Mouse (Mus musculus) stomach, embryonic 15.5 days (tissue): ENCODE results near the gene Hhat. TPM values are rescaled to one million over a fixed set of nuclear protein-coding genes. Genes with fewer than 3 reads are reported as not detected.

Experiments
- ATAC-seq: fragments of 200-750 bp; cut with Nextera tagmentation; 2 replicates; pipeline ENCODE4 v1.8.0; 2017; ENCODE audit warnings: low read depth, moderate number of reproducible peaks, moderate TSS enrichment; ENCODE audit not compliant: insufficient read depth, low FRiP score
- H3K27ac ChIP-seq: fragments of 300-500 bp; sonication (generic); 2 replicates; pipeline ENCODE4 v1.5.1; 2015; ENCODE audit warnings: mild to moderate bottlenecking, inconsistent platforms
- H3K27me3 ChIP-seq: fragments of 300-500 bp; sonication (generic); replicated peaks from 2 replicates; pipeline ENCODE4 v1.6.1; 2015; ENCODE audit warnings: inconsistent platforms
- H3K36me3 ChIP-seq: fragments of 300-500 bp; sonication (generic); 2 replicates; pipeline ENCODE4 v1.6.1; 2015; ENCODE audit warnings: inconsistent platforms
- H3K4me1 ChIP-seq: fragments of 300-500 bp; sonication (generic); 2 replicates; pipeline ENCODE4 v1.6.1; 2015; ENCODE audit warnings: inconsistent platforms
- H3K4me2 ChIP-seq: fragments of 300-500 bp; sonication (generic); 2 replicates; pipeline ENCODE4 v1.6.1; 2015; ENCODE audit warnings: mild to moderate bottlenecking, inconsistent platforms
- H3K4me3 ChIP-seq: fragments of 300-500 bp; sonication (generic); replicated peaks from 2 replicates; pipeline ENCODE4 v1.5.1; 2015; ENCODE audit warnings: inconsistent platforms
- H3K9ac ChIP-seq: fragments of 300-500 bp; sonication (generic); 2 replicates; pipeline ENCODE4 v1.6.1; 2015; ENCODE audit warnings: inconsistent platforms
- H3K9me3 ChIP-seq: fragments of 300-500 bp; sonication (generic); 2 replicates; pipeline ENCODE4 v1.6.1; 2016; ENCODE audit warnings: inconsistent platforms
- WGBS: fragments of 180-500 bp; shearing (Covaris S2); methylation state at CpG from one replicate; pipeline ENCODE4 v1.1.7; 2015; 5-methylcytosine and 5-hydroxymethylcytosine counted together
- polyA plus RNA-seq: library from polyadenylated mRNA; unstranded; fragments of >200 nt; fragmentation: Nextera tagmentation; extraction: Ambion mirVana; gene quantifications from 2 replicates; pipeline ENCODE4 v1.2.1, GENCODE M21; 2015

Gene Hhat
- polyA plus RNA-seq, 1 experiment from 2014 or later, result 8.7 TPM

GRCm38 (mm10) chr1:192489908-192490825, 280.9 kb downstream of the Hhat start:
- WGBS, result 78% methylated on average over 13 of the region's 13 CpGs
- H3K9ac ChIP-seq, result no peak overlapping the region
- no peaks in the 10 kb centered on the region for H3K9me3 ChIP-seq
- ATAC-seq, result no peak
- H3K4me3 ChIP-seq, result no peak overlapping the region
- no peak overlapping the region for H3K27ac ChIP-seq
- no peak overlapping the region for H3K4me2 ChIP-seq
- no peaks in the 10 kb centered on the region for H3K36me3 ChIP-seq
- H3K4me1 ChIP-seq, result 0 out of 2 replicates have a peak, but pooled peaks cover 5% of the 10 kb centered on the region
- H3K27me3 ChIP-seq, result no peaks in the 10 kb centered on the region

GRCm38 (mm10) chr1:192487571-192487970, 283.5 kb downstream of the Hhat start:
- H3K27ac ChIP-seq, result no peak overlapping the region
- no peak for ATAC-seq
- H3K4me1 ChIP-seq, result 0 out of 2 replicates have a peak, but pooled peaks cover 5% of the 10 kb centered on the region
- H3K9me3 ChIP-seq, result no peaks in the 10 kb centered on the region
- H3K4me2 ChIP-seq, result no peak overlapping the region
- H3K4me3 ChIP-seq, result no peak overlapping the region
- H3K9ac ChIP-seq, result no peak overlapping the region
- 93% methylated on average over 11 of the region's 11 CpGs for WGBS
- no peaks in the 10 kb centered on the region for H3K27me3 ChIP-seq
- no peaks in the 10 kb centered on the region for H3K36me3 ChIP-seq

GRCm38 (mm10) chr1:192485030-192485429, 286.0 kb downstream of the Hhat start:
- Histone ChIP-seq H3K4me3 (no peak overlapping the region), H3K9ac (no peak overlapping the region), H3K4me2 (no peak overlapping the region), H3K27me3 (no peaks in the 10 kb centered on the region), H3K36me3 (no peaks in the 10 kb centered on the region), H3K27ac (no peak overlapping the region), H3K4me1 (0 out of 2 replicates have a peak, but pooled peaks cover 5% of the 10 kb centered on the region), H3K9me3 (no peaks in the 10 kb centered on the region)
- no peak for ATAC-seq
- 25% methylated on average over 3 of the region's 3 CpGs for WGBS

GRCm38 (mm10) chr1:192481446-192481845, 289.6 kb downstream of the Hhat start:
- H3K36me3 ChIP-seq, result no peaks in the 10 kb centered on the region
- H3K27ac ChIP-seq, result no peak overlapping the region
- no peak overlapping the region for H3K9ac ChIP-seq
- H3K4me3 ChIP-seq, result no peak overlapping the region
- no peak overlapping the region for H3K4me2 ChIP-seq
- H3K27me3 ChIP-seq, result no peaks in the 10 kb centered on the region
- 0 out of 2 replicates have a peak, but pooled peaks cover 5% of the 10 kb centered on the region for H3K4me1 ChIP-seq
- H3K9me3 ChIP-seq, result no peaks in the 10 kb centered on the region
- ATAC-seq, result no peak

- Histone ChIP-seq H3K9ac (no peak overlapping the region), H3K9me3 (no peaks in the 10 kb centered on the region), H3K4me3 (no peak overlapping the region), H3K4me2 (no peak overlapping the region), H3K27me3 (no peaks in the 10 kb centered on the region), H3K36me3 (no peaks in the 10 kb centered on the region), H3K27ac (no peak overlapping the region), H3K4me1 (no peaks in the 10 kb centered on the region)
- 76% methylated on average over 8 of the region's 8 CpGs for WGBS
- no peak for ATAC-seq
Measured at GRCm38 (mm10) chr1:192480072-192480784, 290.8 kb downstream of the Hhat start.

GRCm38 (mm10) chr1:192478176-192478575, 292.8 kb downstream of the Hhat start:
- Histone ChIP-seq H3K36me3 (no peaks in the 10 kb centered on the region), H3K27me3 (no peaks in the 10 kb centered on the region), H3K4me1 (no peaks in the 10 kb centered on the region), H3K4me2 (no peak overlapping the region), H3K27ac (0 out of 2 replicates have a peak overlapping the region, but pooled peaks have one; percentile 9), H3K9ac (no peak overlapping the region), H3K4me3 (no peak overlapping the region), H3K9me3 (no peaks in the 10 kb centered on the region)
- 61% methylated on average over 5 of the region's 5 CpGs for WGBS
- ATAC-seq, result no peak

- Histone ChIP-seq H3K4me2 (no peak overlapping the region), H3K9me3 (no peaks in the 10 kb centered on the region), H3K36me3 (no peaks in the 10 kb centered on the region), H3K4me1 (no peaks in the 10 kb centered on the region), H3K27ac (0 out of 2 replicates have a peak overlapping the region, but pooled peaks have one; percentile 12), H3K9ac (no peak overlapping the region), H3K4me3 (no peak overlapping the region), H3K27me3 (no peaks in the 10 kb centered on the region)
- WGBS, result 51% methylated on average over 6 of the region's 6 CpGs
- no peak for ATAC-seq
Measured at GRCm38 (mm10) chr1:192477556-192477955, 293.5 kb downstream of the Hhat start.

- H3K27ac ChIP-seq, result no peak overlapping the region
- WGBS, result 9% methylated on average over 7 of the region's 7 CpGs
- ATAC-seq, result no peak
Measured at GRCm38 (mm10) chr1:192476704-192477103, 294.3 kb downstream of the Hhat start.

GRCm38 (mm10) chr1:192473134-192473533, 297.9 kb downstream of the Hhat start:
- no peak overlapping the region for H3K4me3 ChIP-seq
- H3K27ac ChIP-seq, result no peak overlapping the region
- H3K9me3 ChIP-seq, result no peaks in the 10 kb centered on the region
- no peaks in the 10 kb centered on the region for H3K27me3 ChIP-seq
- no peaks in the 10 kb centered on the region for H3K4me1 ChIP-seq
- no peak overlapping the region for H3K4me2 ChIP-seq
- no peak overlapping the region for H3K9ac ChIP-seq
- no peaks in the 10 kb centered on the region for H3K36me3 ChIP-seq
- WGBS, result 89% methylated on average over 6 of the region's 6 CpGs
- ATAC-seq, result no peak

More at GRCm38 (mm10) chr1:192476704-192477103, 294.3 kb downstream of the Hhat start:
- Histone ChIP-seq H3K4me1 (no peaks in the 10 kb centered on the region), H3K27me3 (no peaks in the 10 kb centered on the region), H3K36me3 (no peaks in the 10 kb centered on the region), H3K9ac (no peak overlapping the region), H3K4me2 (no peak overlapping the region), H3K4me3 (no peak overlapping the region), H3K9me3 (no peaks in the 10 kb centered on the region)

- H3K4me2 ChIP-seq, result no peak overlapping the region
- H3K9ac ChIP-seq, result no peak overlapping the region
- no peaks in the 10 kb centered on the region for H3K27me3 ChIP-seq
- no peaks in the 10 kb centered on the region for H3K9me3 ChIP-seq
- WGBS, result 51% methylated on average over 4 of the region's 4 CpGs
- no peak for ATAC-seq
- no peak overlapping the region for H3K27ac ChIP-seq
- no peaks in the 10 kb centered on the region for H3K4me1 ChIP-seq
- H3K4me3 ChIP-seq, result no peak overlapping the region
- H3K36me3 ChIP-seq, result no peaks in the 10 kb centered on the region
Measured at GRCm38 (mm10) chr1:192472366-192472765, 298.7 kb downstream of the Hhat start.

GRCm38 (mm10) chr1:192463732-192464131, 307.3 kb downstream of the Hhat start:
- ATAC-seq, result no peak
- Histone ChIP-seq H3K4me3 (no peak overlapping the region), H3K36me3 (no peaks in the 10 kb centered on the region), H3K27ac (no peak overlapping the region), H3K27me3 (no peaks in the 10 kb centered on the region), H3K4me2 (no peak overlapping the region), H3K4me1 (no peaks in the 10 kb centered on the region), H3K9me3 (no peaks in the 10 kb centered on the region), H3K9ac (no peak overlapping the region)
- WGBS, result 71% methylated on average over 4 of the region's 4 CpGs
